Mouse (Mus musculus): Measurements from ENCODE around the gene Tpsb2.
A peak's percentile ranks its signal among the peaks of the same experiment; 100 is the strongest.

The Tpsb2 gene

DNA sequence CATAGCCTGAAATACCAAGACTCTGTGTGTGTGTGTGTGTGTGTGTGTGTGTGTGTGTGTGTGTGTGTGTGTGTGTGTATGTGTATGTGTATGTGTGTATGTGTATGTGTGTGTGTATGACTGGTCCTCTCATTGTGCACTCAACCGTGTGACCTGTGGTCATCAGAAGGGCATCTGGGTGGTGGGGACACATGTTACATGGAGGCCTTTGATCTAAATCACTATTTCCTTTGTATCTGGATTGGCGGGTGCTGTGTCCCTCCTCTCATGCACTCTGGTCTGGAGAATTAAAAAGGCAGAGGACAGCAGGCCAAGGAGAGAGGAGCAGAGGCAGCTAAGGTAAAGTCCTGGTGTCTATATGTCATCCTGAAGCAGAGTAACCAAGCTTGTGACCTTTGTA lies at the start of gene Tpsb2:
Tpsb2 (plus strand) TSS at position 301 of the 400 bp plus-strand sequence.
- no peak for DNase-seq (ENCODE audit: low read depth, low spot score)

DNA sequence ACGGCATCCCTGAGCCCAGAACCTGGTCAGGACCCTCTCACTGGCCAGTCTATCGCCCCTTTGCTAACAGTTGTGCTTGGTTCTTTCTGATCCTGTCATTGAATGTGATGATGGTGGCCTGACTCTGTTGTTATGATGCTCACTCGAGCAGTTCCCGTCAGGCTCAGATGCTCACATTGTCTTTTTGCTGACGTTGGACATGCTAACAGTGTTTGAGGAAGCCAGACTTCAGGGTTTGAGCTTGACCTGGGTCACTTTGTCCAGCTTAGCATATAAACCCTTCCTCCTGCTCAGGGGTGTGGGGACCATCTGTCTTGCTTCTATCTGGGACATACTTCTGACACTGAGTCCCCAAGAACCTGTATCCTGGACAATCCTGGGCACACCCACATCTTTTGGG lies 47.8 kb upstream of the Tpsb2 start, which contains the start of gene Prss29:
Prss29 (plus strand) TSS at position 301 of the 400 bp plus-strand sequence.
- DNase-seq (ENCODE audit: low read depth, low spot score) = no peak

DNA sequence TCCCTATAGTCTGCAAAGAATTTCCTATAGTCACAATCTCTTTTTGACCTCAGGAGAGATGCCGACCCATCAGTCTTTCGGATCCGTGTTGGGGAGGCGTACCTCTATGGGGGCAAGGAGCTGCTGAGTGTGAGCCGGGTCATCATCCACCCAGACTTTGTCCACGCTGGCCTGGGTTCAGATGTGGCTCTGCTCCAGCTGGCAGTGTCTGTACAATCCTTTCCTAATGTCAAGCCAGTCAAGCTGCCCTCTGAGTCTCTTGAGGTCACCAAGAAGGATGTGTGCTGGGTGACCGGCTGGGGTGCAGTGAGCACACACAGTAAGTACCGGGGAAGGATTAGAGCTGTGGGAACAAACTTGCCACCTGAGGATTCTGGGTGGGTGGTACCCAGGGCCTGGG lies 45.3 kb upstream of the Tpsb2 start:
- no peak for DNase-seq (ENCODE audit: low read depth, low spot score)

DNA sequence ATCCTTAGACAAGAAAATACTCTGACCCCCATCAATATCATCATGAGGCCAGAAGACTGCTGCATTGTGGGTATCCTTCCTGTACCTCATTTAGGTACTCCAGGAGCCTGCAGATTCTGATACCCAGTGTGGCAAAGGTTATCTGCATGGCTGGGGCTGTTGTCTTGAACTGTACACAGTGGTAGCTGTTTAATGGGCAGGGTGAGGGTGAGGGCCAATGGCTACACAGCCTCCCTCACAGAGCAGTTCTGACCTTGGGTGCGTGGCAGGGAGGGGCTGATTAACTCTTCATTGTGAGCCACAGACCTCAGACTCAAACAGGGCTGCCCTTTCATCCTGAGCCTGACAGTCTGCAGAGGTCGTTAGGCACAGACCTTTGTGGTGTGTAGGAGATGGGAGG lies 43.2 kb upstream of the Tpsb2 start:
- no peak for DNase-seq (ENCODE audit: low read depth, low spot score)

DNA sequence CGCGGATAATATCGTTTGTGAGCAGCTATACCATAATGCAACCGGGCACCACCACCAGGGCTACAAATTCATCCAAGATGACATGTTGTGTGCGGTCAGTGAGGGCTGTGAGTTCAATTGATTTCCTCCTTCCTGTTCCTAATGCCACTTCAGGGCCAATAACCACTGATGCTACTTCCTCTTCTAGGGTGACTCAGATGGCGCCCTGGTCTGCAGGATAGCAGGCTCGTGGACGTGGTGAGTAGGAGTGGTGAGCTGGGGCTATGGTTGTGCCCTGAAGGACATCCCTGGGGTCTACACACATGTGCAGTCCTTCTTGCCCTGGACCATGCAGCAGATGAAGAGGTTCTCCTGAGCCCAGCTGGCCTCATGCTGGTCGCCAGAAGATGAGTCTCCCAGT lies 33.8 kb upstream of the Tpsb2 start:
- no peak for DNase-seq (ENCODE audit: low read depth, low spot score)

DNA sequence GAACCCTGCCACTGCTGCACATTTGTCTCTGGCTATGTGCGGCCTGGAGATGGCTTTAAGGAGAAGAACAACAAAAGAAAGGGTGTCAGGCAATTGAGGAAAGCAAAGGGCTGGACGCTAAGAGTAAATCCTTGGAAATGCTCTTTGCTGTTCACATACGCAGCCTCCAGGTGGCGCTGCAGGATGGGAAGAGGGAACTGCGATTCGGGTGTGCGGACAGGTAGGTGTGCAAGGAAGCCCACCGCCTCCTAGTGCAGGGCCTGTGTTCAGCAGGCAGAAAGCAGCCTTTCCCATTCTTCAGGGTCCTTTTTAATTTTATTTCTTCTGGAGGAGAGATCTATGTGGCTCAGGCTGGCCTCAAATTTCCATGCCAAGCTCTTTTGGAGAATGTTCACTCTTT lies 32.2 kb upstream of the Tpsb2 start:
- peak; percentile 83 for DNase-seq (ENCODE audit: low read depth, low spot score)

DNA sequence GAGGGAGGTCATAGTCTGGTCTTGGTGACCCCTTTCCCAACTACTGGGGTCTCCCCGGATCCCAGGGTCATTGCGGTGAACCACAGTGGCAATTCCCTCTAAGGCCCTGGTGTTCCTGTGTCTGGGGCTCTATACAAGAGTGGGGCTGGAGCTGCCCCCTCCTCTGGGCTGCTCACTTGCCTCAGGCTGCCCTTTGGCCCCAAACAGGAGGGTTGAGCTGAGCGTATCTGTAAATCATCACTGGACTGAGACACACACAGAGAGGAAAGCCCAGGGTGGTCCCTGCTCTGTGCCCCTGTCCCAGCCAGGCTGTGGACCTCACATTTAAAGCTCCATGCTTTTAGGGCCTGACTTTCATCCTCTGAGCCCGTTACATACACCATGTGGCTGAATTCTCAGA lies 27.9 kb upstream of the Tpsb2 start:
- DNase-seq (ENCODE audit: low read depth, low spot score) = no peak

DNA sequence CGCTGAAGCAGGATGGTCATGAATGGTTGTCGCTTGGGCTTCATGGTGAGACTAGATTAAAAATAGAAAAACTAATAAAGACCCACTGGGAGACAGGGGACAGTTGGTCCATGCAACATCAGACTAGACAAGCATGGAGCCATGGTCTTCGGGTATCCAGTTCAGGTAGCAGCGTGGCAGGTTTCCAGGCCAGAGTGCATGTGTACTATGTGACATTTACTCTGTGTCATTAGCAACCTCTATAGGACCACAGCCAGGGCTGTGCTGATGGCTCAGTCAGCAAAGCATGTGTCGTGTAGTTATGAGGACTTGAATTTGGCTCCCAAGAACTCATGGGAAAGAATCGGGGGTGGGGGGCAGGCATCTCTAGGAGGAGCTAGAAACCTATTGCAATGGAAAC lies 26.1 kb upstream of the Tpsb2 start:
- DNase-seq (ENCODE audit: low read depth, low spot score) = no peak

DNA sequence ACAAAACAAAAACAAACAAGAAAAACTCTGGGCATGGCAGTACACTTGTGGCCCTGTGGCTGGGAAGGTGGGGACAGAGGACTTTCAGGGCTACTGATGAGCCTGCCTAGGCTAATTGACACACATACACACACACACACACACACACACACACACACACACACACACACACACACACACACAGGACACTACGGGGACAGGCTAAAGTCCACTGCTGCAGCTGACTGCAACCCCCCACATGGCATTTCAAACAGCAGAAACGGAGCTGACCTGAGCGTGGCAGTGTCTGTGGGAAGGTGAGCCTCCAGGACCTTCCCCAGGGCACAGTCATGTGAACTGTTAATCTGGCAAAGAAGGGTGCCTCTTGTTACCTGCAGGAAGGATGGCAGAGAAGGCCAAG lies 24.6 kb upstream of the Tpsb2 start:
- DNase-seq (ENCODE audit: low read depth, low spot score) = no peak

DNA sequence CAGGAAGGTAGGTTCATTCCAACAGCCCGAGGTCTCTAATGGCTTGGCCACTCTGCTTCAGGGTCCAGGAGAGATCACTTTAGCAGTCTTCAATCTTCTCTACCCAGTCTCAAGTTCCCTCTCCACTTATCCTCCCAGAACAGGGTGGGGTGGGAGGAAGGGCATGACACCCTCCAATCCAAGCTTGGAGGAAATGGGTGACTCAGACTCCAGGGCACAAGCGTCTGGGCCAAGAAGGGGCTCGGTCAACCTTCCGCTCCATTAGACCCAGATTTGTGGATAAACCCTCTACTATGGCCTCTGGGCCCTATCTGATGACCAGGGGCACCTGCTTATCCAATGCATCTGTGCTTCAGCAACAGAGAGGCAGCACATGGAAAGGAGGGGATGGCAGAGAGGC lies 20.6 kb upstream of the Tpsb2 start, which contains the start of gene Tpsab1:
Tpsab1 (minus strand) TSS at position 101 of the 400 bp plus-strand sequence.
- DNase-seq (ENCODE audit: low read depth, low spot score) = no peak

DNA sequence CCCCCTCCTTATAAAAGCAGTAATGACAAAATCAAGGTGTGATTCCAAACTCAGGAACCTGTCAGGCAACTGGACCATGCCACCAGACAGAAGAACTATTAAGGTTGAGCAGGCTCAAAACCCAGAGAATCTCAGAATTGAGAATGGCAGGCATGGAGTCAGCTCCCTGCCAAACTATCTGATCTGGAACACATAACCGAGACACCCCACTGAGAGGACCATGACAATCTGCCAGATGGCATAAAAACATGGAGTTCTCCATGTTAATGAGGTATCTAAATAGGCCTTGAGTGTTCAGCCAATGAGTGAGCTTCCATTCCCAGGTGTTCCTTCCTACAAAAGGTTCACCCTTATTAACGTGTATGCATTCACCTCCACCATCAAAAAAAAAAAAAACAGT lies 4.8 kb upstream of the Tpsb2 start:
- DNase-seq (ENCODE audit: low read depth, low spot score) = no peak

DNA sequence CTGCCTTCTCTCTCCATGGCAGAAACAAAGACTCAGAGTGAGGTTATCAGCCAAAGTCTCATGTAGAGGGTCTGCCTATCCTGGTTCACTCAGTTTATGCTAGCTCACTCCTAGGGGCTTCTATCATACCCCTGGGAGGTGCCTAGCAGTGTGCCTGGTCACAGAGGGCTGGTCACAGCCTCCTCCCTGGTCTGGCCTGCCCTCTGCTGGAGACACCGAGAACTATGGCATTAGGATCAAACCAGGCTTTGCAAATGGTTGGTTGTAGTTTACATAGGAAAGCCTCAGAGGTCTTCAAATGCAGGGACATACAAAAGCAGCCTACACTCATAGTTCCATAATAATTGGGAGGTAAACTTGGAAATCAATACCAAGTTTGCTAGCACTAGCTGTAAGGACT lies 2.4 kb upstream of the Tpsb2 start:
- peak; percentile 57 for DNase-seq (ENCODE audit: low read depth, low spot score)

DNA sequence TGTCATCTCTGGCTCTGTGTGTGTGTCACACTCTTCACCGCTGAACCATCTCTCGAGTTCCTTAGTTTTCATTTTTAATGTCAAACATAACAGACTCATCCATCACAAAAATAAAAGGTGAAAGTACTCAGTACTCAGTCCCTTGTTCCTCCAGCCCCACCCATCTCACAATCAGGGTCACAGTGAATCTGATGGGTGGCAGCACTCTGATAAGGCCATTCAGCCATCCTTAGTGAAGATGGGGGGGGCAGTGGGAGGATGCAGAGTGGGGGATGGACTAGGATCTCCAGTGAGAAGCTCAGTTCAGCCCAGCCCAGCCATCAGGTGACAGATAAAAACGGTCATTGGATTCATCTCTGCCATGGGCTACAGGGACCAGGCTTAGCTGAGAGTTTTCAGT lies 2.9 kb downstream of the Tpsb2 start, which contains the start of gene Tpsg1:
Tpsg1 (plus strand) TSS at position 301 of the 400 bp plus-strand sequence.
- no peak for DNase-seq (ENCODE audit: low read depth, low spot score)

DNA sequence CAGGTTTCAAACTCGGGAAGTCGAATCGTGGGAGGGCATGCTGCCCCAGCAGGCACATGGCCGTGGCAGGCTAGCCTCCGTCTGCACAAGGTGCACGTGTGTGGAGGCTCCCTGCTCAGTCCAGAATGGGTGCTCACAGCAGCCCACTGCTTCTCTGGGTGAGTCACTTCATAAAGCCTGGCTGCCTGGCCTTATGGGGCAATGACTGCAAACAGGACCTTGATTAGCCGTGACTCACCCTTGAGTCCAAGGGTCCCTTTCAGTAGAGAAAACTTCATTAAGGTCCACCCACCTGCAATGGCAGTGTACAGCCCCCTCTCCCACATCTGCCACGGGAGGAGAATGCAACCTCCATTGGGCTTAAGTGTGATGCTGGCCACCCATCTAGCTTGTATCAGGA lies 6.4 kb downstream of the Tpsb2 start:
- no peak for DNase-seq (ENCODE audit: low read depth, low spot score)

DNA sequence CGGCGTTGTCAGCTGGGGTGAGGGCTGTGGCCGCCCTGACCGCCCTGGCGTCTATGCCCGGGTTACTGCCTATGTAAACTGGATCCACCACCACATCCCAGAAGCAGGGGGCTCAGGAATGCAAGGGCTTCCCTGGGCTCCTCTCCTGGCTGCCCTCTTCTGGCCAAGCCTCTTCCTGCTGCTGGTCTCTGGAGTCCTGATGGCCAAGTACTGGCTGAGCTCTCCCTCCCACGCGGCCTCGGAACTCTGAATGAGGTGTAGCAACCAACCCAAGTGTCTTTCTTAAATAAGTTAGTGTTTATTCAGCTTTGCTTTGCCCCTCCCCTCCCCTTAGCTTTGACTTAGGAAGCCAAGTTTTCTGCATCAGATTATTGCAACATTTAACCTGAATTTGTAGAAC lies 7.9 kb downstream of the Tpsb2 start:
- DNase-seq (ENCODE audit: low read depth, low spot score) = peak; percentile 34

DNA sequence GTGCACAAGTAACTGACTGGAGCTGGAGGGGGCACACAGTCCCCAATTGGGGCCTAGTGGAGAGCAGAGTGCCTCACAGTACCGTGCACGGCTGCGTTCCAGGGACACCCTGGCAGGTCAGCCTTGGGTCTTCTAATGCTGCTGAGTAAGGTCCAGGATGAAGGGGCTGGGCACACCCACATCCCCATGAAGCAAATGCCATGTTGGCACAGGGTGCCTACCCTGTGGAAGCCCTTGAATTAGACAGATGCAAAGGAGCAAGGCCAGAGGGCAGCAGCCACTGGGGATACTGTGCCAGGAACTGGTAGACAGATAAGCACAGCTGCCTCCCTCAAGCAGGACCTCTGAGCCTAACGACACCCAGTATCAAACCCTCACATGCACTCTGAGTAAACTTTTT lies 28.4 kb downstream of the Tpsb2 start:
- no peak for DNase-seq (ENCODE audit: low read depth, low spot score)

DNA sequence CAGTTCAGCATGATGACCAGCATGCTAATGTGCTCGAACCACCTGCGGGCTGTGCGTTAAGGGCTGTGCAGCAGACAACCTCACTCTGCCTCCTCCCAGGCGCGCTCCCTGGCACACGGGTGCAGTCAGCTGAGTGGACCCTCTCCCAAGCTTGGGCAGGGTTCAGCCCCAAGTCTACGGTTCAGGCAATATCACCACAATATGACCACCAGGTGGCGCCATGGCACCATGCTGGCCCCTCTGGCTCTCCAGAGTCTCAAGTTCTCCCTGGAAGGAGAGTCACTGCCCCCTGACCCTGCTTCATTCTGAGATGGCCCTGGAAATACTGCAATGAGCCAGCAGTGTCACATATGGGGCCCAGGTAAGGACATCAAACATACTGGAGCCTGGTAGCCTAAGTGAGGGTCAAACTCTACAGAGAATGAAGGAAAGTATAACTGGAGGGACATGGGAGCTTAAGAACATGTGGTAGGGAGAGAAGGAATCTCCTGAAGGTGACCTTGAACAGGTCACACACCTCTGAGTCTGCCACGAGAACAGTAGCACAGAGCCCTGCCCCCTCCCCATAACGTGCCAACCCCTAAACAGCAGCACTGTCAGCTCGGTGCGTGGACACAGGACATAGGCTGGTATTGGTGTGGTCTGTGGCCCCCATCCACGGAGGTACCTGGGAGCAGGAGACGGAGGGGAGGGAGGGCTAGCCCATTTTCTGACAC lies 31.9 kb downstream of the Tpsb2 start:
- DNase-seq (ENCODE audit: low read depth, low spot score) = peak; percentile 71

DNA sequence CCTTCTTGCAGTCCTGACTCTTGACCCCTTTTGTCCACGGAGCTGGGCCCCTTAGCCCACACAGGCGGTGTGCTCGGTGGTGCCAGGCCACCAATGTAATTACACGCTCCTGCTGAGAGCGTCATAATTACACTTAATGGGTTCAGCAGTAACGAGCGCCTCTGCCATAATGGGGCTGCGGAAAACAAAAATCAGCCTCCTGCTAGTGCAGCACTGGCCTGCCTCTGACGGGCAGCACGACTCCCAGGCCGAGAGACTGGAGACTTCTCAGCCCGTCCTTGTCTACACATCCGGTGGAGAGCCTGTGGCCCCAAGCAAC lies 32.4 kb downstream of the Tpsb2 start:
- DNase-seq (ENCODE audit: low read depth, low spot score) = no peak

DNA sequence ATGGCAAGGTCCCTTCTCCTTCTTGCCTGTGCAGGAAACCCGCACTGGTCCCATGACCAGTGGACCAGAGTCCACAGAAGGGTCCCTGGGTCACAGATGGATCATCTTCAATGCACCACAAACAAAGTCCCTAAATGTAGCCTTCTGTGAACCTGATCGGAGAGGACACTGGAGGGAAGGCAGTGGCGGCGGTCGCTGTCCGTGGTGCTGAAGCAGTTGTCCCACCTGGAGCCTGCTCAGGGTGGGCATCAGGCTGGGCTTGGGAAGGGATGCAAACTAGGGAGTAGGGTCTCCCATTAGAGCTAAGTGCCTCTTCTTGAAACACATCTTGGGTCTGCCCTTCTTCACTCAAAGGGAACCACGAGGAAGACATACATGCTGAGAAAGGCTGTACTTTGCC lies 34.3 kb downstream of the Tpsb2 start:
- DNase-seq (ENCODE audit: low read depth, low spot score) = peak; percentile 16

DNA sequence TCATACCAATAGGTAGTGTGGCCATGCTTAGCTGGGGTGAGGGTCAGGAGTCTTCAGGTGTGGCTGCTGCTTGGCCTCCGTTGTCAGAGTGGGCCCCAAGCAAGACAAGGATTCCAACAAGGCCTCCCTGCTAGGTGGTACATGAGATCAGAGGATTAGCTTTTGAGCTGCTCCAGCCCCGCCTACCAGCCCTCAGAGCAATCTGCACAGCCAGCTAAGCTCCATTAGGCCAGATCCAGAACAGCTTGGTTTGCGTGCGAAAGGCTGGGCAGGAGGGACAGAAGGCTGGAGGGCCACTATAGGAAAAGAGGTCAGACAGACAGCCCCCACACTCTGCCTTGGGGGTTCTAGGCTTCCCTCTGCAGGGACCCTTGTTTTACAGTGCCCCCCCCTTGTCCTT lies 35.4 kb downstream of the Tpsb2 start:
- DNase-seq (ENCODE audit: low read depth, low spot score) = no peak

DNA sequence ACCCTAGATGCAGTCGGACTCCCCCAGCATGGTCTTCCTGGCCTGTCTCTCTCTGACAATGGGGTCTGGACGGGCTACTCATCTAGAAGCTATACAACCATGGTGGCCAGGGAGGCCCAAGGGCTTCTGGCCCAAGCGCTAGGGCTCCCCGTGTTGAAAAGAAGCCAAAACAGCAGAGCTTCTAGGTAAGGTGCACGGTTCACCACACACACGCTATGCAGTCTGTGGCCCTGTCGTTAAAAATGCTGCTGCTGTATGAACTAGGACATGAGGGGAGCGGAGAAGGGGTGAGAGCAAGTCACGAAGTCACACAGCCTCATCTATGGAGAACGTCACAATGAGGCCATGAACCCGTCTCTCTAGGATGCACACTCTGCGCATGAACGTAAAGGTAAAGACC lies 36.1 kb downstream of the Tpsb2 start:
- DNase-seq (ENCODE audit: low read depth, low spot score) = no peak

DNA sequence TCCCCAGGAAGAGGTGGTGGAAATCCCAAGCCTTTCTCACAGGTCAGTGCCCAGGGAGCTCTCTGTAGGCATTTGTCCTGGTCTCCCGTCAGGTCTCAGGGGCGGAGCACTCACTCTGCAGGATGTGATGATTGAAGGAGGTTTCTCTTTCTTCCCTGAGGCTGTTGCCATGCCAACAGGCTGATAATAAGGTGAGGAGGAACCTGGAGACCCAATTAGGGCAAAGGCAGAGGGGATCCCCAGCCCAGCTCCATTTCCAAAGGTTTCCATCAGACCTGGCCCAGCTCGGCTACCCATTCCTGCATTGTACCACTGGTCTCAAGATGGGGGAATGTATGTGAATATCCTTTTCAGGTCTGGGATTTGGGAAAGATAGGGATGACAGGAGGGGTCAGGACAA lies 38.1 kb downstream of the Tpsb2 start:
- peak; percentile 8 for DNase-seq (ENCODE audit: low read depth, low spot score)

DNA sequence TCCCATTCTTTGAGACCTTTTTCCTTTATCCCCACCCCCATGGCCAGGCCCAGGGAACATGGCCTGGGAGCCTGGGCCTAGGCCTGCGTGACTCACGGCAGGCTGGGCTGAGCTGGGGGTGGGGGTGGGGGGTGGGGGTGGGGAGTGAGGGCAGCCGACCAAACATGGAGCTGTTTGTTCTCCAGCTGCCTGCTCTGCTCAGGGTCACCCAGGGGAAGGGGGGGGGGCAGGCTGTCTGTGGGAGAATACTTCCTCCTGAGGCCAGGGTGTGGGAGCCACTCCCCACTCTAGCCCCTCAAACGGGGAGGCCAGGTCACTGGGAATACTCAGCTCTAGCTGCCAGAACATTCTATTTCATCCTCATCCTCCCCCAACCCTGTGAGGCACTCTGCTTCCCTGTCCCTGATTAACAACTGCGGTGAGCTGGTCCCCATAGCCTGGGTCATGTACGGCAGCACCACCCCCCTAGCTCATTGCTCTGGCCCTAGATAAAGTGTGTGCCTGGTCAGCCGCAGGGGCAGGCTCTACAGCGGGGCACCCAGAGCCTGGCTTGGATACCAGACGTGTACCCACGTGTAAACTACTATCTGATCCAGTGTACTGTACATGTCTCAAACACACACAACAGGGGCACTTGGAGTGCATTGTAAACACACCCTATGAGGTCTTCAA lies 39.3 kb downstream of the Tpsb2 start:
- no peak for DNase-seq (ENCODE audit: low read depth, low spot score)
